Mouse (Mus musculus) intestine, embryonic 16.5 days (tissue): ENCODE measurements around the gene Sbno2. TPM values are rescaled to one million over a fixed set of nuclear protein-coding genes. Genes with fewer than 3 reads are reported as not detected.

Experiments used
- ATAC-seq: fragments of 200-750 bp; cut with Nextera tagmentation; 2 replicates; pipeline ENCODE4 v1.8.0; 2017; ENCODE audit warnings: moderate TSS enrichment, moderate library complexity
- H3K27ac ChIP-seq: fragments of 300-500 bp; sonication (generic); 2 replicates; pipeline ENCODE4 v1.5.1; 2014; ENCODE audit warnings: mild to moderate bottlenecking, low read length
- H3K27me3 ChIP-seq: fragments of 300-500 bp; sonication (generic); replicated peaks from 2 replicates; pipeline ENCODE4 v1.6.1; 2014; ENCODE audit warnings: low read length, control low read depth, mixed read lengths; ENCODE audit not compliant: control insufficient read depth, insufficient read depth
- H3K36me3 ChIP-seq: fragments of 300-500 bp; sonication (generic); 2 replicates; pipeline ENCODE4 v1.6.1; 2014; ENCODE audit warnings: low read length, control low read depth; ENCODE audit not compliant: control insufficient read depth, insufficient read depth
- H3K4me1 ChIP-seq: fragments of 300-500 bp; sonication (generic); 2 replicates; pipeline ENCODE4 v1.6.1; 2014; ENCODE audit warnings: low read length, control low read depth, mixed read lengths; ENCODE audit not compliant: control insufficient read depth, insufficient read depth
- H3K4me2 ChIP-seq: fragments of 300-500 bp; sonication (generic); 2 replicates; pipeline ENCODE4 v1.6.1; 2014; ENCODE audit warnings: low read depth, low read length, control low read depth
- H3K4me3 ChIP-seq: fragments of 300-500 bp; sonication (generic); 2 replicates; pipeline ENCODE4 v1.5.1; 2014; ENCODE audit warnings: mild to moderate bottlenecking, low read length
- H3K9ac ChIP-seq: fragments of 300-500 bp; sonication (generic); 2 replicates; pipeline ENCODE4 v1.6.1; 2014; ENCODE audit warnings: low read depth, low read length
- H3K9me3 ChIP-seq: fragments of 300-500 bp; sonication (generic); 2 replicates; pipeline ENCODE4 v1.6.1; 2016; ENCODE audit warnings: low read length, control low read depth; ENCODE audit not compliant: control insufficient read depth
- WGBS: fragments of 180-500 bp; shearing (Covaris S2); extraction: QIAGEN DNeasy Blood & Tissue Kit; methylation state at CpG from one replicate; pipeline ENCODE4 v1.1.7; 2014; 5-methylcytosine and 5-hydroxymethylcytosine counted together
- polyA plus RNA-seq: library from polyadenylated mRNA; unstranded; fragments of >200 nt; fragmentation: Nextera tagmentation; extraction: Ambion mirVana; gene quantifications from 2 replicates; pipeline ENCODE4 v1.2.1, GENCODE M21; 2015

Gene Sbno2
- polyA plus RNA-seq, 1 experiment from 2014 or later: 13.4 TPM

GRCm38 (mm10) chr10:80087483-80087882 lies 17.9 kb downstream of the Sbno2 start:
- no peaks in the 10 kb centered on the region for H3K9me3 ChIP-seq
- 91% methylated on average over 8 of the region's 8 CpGs for WGBS
- no peak overlapping the region for H3K27ac ChIP-seq
- no peak overlapping the region for H3K9ac ChIP-seq
- no peak for ATAC-seq
- H3K4me3 ChIP-seq: no peak overlapping the region
- H3K4me2 ChIP-seq: no peak overlapping the region
- peaks cover 4% of the 10 kb centered on the region for H3K36me3 ChIP-seq
- no peaks in the 10 kb centered on the region for H3K27me3 ChIP-seq
- peaks cover 6% of the 10 kb centered on the region; the same call in 1 of the 2 replicates for H3K4me1 ChIP-seq

GRCm38 (mm10) chr10:80086847-80087246 lies 18.5 kb downstream of the Sbno2 start:
- Histone ChIP-seq H3K4me3 (no peak overlapping the region), H3K4me1 (peaks cover 6% of the 10 kb centered on the region; the same call in 1 of the 2 replicates), H3K36me3 (peaks cover 10% of the 10 kb centered on the region), H3K9ac (no peak overlapping the region), H3K27me3 (no peaks in the 10 kb centered on the region), H3K27ac (no peak overlapping the region), H3K4me2 (no peak overlapping the region), H3K9me3 (no peaks in the 10 kb centered on the region)
- WGBS: 61% methylated on average over 3 of the region's 3 CpGs
- no peak for ATAC-seq

GRCm38 (mm10) chr10:80084817-80085487 lies 20.4 kb downstream of the Sbno2 start:
- no peak for ATAC-seq

GRCm38 (mm10) chr10:80081075-80081474 lies 24.3 kb downstream of the Sbno2 start:
- Histone ChIP-seq H3K4me2 (no peak overlapping the region), H3K9me3 (no peaks in the 10 kb centered on the region), H3K27ac (no peak overlapping the region), H3K4me3 (no peak overlapping the region), H3K27me3 (no peaks in the 10 kb centered on the region), H3K9ac (no peak overlapping the region), H3K4me1 (peaks cover 11% of the 10 kb centered on the region), H3K36me3 (peaks cover 10% of the 10 kb centered on the region)
- ATAC-seq: peak; percentile 41
- WGBS: 74% methylated on average over 3 of the region's 3 CpGs

More at GRCm38 (mm10) chr10:80084817-80085487, 20.4 kb downstream of the Sbno2 start:
- H3K4me2 ChIP-seq: no peak overlapping the region
- 58% methylated on average over 9 of the region's 9 CpGs for WGBS
- peak overlapping the region; percentile 2; the same call in 1 of the 2 replicates for H3K27ac ChIP-seq
- peaks cover 11% of the 10 kb centered on the region for H3K4me1 ChIP-seq
- H3K27me3 ChIP-seq: no peaks in the 10 kb centered on the region
- peaks cover 10% of the 10 kb centered on the region for H3K36me3 ChIP-seq
- no peak overlapping the region for H3K4me3 ChIP-seq
- peak overlapping the region; percentile 33; the same call in 1 of the 2 replicates for H3K9ac ChIP-seq
- no peaks in the 10 kb centered on the region for H3K9me3 ChIP-seq

GRCm38 (mm10) chr10:80080396-80081070 lies 24.8 kb downstream of the Sbno2 start:
- Histone ChIP-seq H3K4me1 (peaks cover 13% of the 10 kb centered on the region), H3K36me3 (peaks cover 10% of the 10 kb centered on the region), H3K4me2 (no peak overlapping the region), H3K27ac (no peak overlapping the region), H3K27me3 (no peaks in the 10 kb centered on the region), H3K9me3 (no peaks in the 10 kb centered on the region), H3K4me3 (no peak overlapping the region), H3K9ac (no peak overlapping the region)
- WGBS: 75% methylated on average over 16 of the region's 16 CpGs
- ATAC-seq: peak; percentile 57

GRCm38 (mm10) chr10:80078366-80078765 lies 27.0 kb downstream of the Sbno2 start:
- Histone ChIP-seq H3K36me3 (peaks cover 6% of the 10 kb centered on the region; the same call in 1 of the 2 replicates), H3K27me3 (no peaks in the 10 kb centered on the region), H3K4me3 (no peak overlapping the region), H3K9me3 (no peaks in the 10 kb centered on the region), H3K4me2 (no peak overlapping the region), H3K4me1 (peaks cover 16% of the 10 kb centered on the region), H3K9ac (no peak overlapping the region), H3K27ac (no peak overlapping the region)
- 100% methylated on average over 1 of the region's 1 CpGs for WGBS
- no peak for ATAC-seq

GRCm38 (mm10) chr10:80077312-80077711 lies 28.1 kb downstream of the Sbno2 start:
- no peak for ATAC-seq
- H3K27me3 ChIP-seq: no peaks in the 10 kb centered on the region
- peaks cover 5% of the 10 kb centered on the region; the same call in 1 of the 2 replicates for H3K36me3 ChIP-seq
- no peak overlapping the region for H3K27ac ChIP-seq
- no peak overlapping the region for H3K9ac ChIP-seq
- 89% methylated on average over 5 of the region's 5 CpGs for WGBS
- H3K4me3 ChIP-seq: no peak overlapping the region
- peaks cover 16% of the 10 kb centered on the region for H3K4me1 ChIP-seq
- H3K9me3 ChIP-seq: no peaks in the 10 kb centered on the region
- H3K4me2 ChIP-seq: no peak overlapping the region

- 93% methylated on average over 4 of the region's 4 CpGs for WGBS
- Histone ChIP-seq H3K27me3 (no peaks in the 10 kb centered on the region), H3K4me2 (no peak overlapping the region), H3K9ac (no peak overlapping the region), H3K4me1 (peaks cover 25% of the 10 kb centered on the region), H3K4me3 (no peak overlapping the region), H3K27ac (no peak overlapping the region), H3K36me3 (no peaks in the 10 kb centered on the region), H3K9me3 (no peaks in the 10 kb centered on the region)
- no peak for ATAC-seq
Observed at GRCm38 (mm10) chr10:80076386-80076785, 29.0 kb downstream of the Sbno2 start.

GRCm38 (mm10) chr10:80075924-80076323 lies 29.4 kb downstream of the Sbno2 start:
- WGBS: 63% methylated on average over 1 of the region's 1 CpGs
- Histone ChIP-seq H3K9ac (0 out of 2 replicates have a peak overlapping the region, but pooled peaks have one; percentile 58), H3K4me2 (no peak overlapping the region), H3K27me3 (no peaks in the 10 kb centered on the region), H3K4me3 (no peak overlapping the region), H3K36me3 (no peaks in the 10 kb centered on the region), H3K27ac (no peak overlapping the region; the same call in 1 of the 2 replicates), H3K9me3 (no peaks in the 10 kb centered on the region), H3K4me1 (peaks cover 28% of the 10 kb centered on the region)
- ATAC-seq: no peak
